Mouse (Mus musculus) olfactory bulb, adult 2 months (tissue): ENCODE data around the gene Fam171a1.

ENCODE experiments used
- CTCF ChIP-seq: fragments of 200-500 bp; IDR thresholded peaks from 2 replicates; pipeline ENCODE4 v1.5.1; 2012; ENCODE audit warnings: low read depth, mild to moderate bottlenecking, low read length, moderate library complexity; ENCODE audit not compliant: insufficient read depth
- POLR2A ChIP-seq: fragments of 200-500 bp; IDR thresholded peaks from 2 replicates; pipeline ENCODE4 v1.6.1; 2012; ENCODE audit warnings: mild to moderate bottlenecking, low read depth, low read length, moderate library complexity; ENCODE audit not compliant: insufficient read depth

DNA sequence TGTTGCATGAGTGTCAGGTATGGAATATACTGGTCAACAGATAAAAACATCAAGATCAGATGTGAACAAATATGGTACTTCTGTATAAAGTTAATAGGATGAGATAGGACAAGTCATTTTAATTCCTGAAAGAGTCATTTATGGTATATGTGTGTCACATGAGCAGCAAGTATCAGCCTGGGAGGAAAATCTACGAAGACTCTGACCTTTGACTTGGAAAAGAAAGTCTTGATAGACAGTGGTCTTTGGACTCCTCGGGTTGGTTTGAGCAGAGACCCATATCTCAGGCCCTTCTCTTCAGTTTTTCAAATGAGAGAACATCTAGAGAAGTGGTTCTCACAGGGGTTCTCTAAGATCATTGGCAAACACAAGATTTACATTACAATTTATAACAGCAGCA is 137.3 kb downstream of the Fam171a1 start:
- TF ChIP-seq CTCF: no peak
- TF ChIP-seq POLR2A: no peak
